Mouse (Mus musculus): Measurements from ENCODE around the gene Themis3.

Themis3 gene

GRCm38 (mm10) chr17:66558404-66559317 lies 35.8 kb downstream of the Themis3 start:
- DNase-seq (ENCODE audit: low spot score): no peak

- DNase-seq (ENCODE audit: low spot score): no peak
Observed at GRCm38 (mm10) chr17:66552690-66553089, 41.7 kb downstream of the Themis3 start.

GRCm38 (mm10) chr17:66550486-66550885 lies 43.9 kb downstream of the Themis3 start:
- DNase-seq (ENCODE audit: low spot score): no peak

GRCm38 (mm10) chr17:66532285-66532684 lies 62.1 kb downstream of the Themis3 start:
- DNase-seq (ENCODE audit: low spot score): no peak

- DNase-seq (ENCODE audit: low spot score): no peak
Observed at GRCm38 (mm10) chr17:66523396-66523795, 71.0 kb downstream of the Themis3 start.

- peak; percentile 33 for DNase-seq (ENCODE audit: low spot score)
Observed at GRCm38 (mm10) chr17:66522631-66523030, 71.8 kb downstream of the Themis3 start.

- peak; percentile 91 for DNase-seq (ENCODE audit: low spot score)
Observed at GRCm38 (mm10) chr17:66519554-66520553, 74.6 kb downstream of the Themis3 start, which contains the start of gene Rab12. Gene Rab12, minus strand, starts transcription at chr17:66519729.

GRCm38 (mm10) chr17:66518877-66519553 lies 75.4 kb downstream of the Themis3 start:
- peak; percentile 77 for DNase-seq (ENCODE audit: low spot score)

GRCm38 (mm10) chr17:66516953-66517352 lies 77.5 kb downstream of the Themis3 start:
- DNase-seq (ENCODE audit: low spot score): no peak

- no peak for DNase-seq (ENCODE audit: low spot score)
Observed at GRCm38 (mm10) chr17:66514288-66514995, 80.0 kb downstream of the Themis3 start.

GRCm38 (mm10) chr17:66512202-66512956 lies 82.0 kb downstream of the Themis3 start:
- no peak for DNase-seq (ENCODE audit: low spot score)

- peak; percentile 52 for DNase-seq (ENCODE audit: low spot score)
Observed at GRCm38 (mm10) chr17:66510221-66510683, 84.2 kb downstream of the Themis3 start.

- peak; percentile 37 for DNase-seq (ENCODE audit: low spot score)
Observed at GRCm38 (mm10) chr17:66507049-66507954, 87.1 kb downstream of the Themis3 start.

- DNase-seq (ENCODE audit: low spot score): peak; percentile 52
Observed at GRCm38 (mm10) chr17:66504964-66505363, 89.5 kb downstream of the Themis3 start.
